Mouse (Mus musculus): Measurements from ENCODE around the gene Gm12166.

The Gm12166 gene

DNA sequence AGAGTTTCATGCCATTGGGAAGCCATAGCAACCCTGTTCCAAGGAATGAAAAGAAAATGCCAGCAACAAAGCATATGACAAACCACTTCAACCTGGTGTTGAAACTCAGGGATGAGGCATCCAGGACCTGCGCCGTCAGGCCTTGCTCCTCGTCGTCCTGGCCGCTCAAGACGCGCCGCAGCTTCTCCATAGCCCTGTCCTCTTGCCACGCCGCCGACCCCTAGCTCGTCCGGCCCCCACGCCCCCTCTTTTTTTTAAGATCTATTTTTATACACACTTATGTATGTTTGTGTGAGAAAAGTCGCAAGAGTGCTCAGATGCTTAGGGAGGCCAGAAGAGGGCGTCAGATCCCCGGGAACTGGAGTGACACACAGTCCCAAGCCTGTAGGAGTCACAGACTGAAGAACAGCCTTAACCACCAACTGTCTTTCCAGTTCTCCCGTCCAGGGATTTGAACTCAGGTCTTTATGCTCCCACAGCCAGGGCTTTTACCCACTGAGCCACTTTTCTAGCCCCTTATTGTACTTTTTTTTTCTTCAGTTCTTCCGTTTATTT is at the start of gene Gm12166:
Gene Gm12166 (minus strand): TSS at position 217 of the 555 bp plus-strand sequence.
- DNase-seq, result peak; percentile 94

DNA sequence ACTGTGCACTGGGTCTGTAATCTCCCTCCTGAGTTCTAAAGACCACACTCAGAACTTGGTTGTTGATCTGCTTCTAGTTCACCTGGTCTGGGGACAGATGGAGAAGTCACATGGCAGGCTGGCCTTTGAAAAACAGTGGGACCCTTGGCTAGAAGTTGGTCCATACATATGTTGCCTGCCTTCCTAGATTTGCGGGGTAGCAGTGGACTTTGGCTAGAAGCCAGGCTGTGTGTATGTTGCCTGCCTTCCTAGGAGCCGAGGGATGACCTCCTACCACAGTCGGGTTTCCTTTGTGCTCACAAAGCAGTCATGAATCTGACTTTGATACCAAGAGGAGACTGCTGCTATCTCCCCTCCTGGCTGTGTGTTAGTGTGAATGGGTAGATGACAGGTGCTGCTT is 44.9 kb upstream of the Gm12166 start:
- peak; percentile 88 for DNase-seq

DNA sequence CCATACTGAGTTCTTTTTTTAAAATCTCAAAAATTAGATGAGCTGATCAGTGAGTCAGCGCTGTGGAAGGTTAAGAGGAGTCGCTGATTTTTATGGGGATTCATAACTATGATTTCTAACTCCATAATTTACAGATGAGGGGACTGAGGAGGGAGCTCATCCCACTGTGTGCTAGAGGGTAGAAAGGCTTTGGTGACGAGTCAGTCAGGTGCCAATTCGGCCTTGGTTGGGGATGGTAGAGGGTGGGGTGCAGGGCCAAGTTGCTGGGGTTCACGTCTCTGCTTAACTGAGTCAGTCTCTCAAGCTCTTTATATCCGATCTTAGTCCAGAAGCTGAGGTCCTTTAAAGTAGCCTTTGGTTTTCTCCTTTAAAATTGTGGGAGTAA is 44.1 kb upstream of the Gm12166 start:
- DNase-seq, result peak; percentile 90

DNA sequence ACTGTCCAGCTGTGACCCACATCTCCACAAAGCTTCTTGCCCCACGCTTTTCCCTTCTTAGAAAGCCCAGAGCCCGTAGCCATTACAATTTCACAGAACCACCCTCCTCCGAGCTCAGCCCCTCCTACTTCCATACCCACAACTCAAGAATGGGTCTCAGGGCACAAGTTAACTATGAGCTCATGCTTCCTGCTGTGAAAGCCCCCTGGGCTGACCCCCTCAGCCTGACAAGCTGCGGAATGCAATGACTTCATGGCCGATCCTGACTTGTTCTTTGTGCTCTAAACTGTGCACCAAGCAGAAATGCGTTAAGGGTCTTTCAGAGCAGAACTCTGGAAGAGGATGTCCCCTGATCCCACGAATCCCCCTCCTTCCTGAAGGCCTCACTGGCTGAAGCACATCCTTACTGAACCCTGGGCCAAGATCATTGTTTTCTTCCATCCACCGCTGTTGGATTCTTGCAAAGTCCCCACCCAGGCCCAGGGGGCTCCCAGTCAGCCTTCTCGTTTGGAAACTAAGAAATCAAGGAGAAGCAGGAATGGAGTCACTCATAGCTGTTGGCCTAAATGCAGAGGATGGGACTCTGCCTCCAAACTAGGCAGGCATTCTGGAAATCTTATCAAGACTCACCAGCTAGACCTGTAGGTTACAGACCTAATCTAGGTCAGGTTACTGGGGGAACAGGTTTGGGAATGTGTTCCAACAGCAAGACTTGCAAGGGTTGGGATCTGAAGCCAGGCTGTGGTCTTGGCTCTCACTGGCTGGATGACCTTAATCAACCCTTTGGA is 43.5 kb upstream of the Gm12166 start:
- peak; percentile 95 for DNase-seq

DNA sequence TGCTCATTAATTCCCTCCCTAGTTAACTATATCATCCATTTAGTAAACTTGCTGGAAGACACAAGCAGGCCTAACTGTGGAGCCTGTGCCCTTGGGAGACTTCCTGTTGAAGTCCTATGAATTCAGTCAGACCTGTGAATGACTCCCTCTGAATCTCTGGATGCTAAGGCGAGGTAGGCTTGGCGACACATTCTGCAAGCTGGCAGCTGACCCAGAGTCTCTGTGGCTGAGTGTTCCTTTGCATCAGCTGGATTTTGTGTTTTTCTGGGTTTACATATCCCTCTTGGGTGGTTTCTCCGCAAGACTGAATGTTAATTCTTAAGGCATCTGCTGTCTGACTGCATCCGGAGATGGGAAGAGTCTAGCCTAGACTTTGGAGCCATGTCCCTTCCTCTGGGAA is 40.0 kb upstream of the Gm12166 start:
- peak; percentile 88 for DNase-seq

DNA sequence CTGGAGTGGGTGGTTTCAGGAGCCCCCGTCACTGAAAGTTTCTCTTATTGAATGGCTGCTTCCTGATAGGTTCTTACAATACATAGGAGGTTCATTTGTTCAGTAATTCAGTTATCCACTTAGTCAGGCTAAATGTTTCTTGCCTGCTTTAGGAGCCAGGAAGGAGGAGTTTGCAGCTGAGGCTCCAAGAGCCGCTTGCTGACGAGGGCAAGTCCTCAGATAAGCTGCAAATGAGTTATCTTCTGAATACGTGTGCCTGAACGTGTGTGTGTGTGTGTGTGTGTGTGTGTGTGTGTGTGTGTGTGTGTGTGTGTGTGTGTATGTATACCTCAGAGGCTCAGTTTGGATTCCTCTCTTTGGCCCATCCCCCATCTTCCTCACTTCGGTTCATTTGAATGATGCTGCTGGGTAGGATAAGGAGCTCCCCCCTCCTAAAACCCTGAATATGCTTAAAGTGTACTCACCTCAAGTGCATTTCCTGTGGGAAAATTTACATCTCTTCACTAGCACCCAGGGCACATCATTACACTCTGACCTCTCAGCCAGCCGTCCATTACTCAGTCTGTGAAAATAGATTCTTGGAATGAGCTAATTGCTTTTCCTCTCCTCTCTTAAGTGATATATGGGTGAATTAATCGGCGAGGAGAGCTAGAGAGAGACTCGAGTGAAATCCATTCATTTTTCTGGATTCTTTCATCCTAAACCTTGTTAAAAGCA is 39.0 kb upstream of the Gm12166 start:
- no peak for DNase-seq

DNA sequence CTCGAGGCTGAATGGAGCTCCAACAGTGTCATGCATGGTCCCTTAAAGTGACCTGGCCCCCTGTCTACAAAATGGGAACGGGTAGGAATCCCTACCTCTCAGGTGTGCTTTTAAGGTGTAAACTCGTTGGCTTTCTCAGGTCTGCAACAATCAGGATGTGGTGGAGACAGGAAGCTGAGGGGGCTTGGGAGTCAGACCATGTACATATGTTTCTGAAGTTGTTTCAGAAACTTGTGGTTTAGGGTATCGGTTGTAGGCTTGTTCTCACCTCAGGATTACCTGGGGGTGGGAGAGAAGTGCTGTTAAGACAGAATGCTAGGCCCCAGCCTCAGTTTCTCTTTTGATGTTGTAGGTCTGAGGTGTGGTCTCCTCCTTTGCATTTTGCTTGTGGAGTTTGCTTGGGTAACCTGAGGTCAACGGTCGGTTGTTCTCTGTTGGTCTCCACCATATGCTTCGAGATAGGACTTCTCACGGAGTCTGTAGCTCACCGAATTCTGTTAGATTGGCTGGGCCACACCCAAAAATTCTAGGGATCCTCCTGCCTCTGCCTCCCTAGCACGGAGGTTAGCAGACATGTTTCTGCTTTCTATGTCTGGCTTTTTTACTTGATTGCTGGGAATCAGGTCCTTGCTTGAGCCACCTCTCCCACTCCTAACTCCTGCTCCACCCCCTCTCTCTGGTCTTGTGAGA is 38.1 kb upstream of the Gm12166 start:
- DNase-seq, result no peak

DNA sequence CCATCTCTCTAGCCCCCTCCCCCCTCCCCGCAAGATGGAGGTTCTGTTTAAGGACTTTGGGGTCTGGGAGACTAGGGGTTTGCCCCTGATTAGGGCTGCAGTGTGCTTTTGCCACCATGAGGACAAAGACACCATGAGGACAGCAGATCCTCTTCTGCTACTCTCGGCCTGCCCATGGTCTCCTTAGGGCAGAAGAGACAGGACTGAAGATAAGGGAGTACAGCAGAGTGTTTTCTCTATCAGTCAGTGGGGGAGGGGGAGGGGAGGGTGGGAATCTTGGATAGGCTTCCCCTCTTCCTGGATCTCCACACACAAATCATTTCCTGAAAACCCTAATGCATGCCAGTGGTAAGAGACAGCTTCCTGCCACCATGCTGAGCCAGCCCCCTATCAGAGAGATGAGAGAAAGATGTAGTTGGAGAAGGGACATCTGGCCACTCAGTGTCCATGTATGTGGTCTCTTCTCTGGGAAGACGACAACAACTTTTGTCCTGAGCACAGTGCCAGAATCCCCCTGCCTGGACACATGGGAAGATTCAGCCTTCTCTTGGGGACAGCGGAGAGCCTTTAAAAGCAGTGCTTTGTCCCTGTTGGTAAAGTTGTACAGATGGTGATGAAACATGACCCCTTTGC is 37.1 kb upstream of the Gm12166 start:
- peak; percentile 91 for DNase-seq

DNA sequence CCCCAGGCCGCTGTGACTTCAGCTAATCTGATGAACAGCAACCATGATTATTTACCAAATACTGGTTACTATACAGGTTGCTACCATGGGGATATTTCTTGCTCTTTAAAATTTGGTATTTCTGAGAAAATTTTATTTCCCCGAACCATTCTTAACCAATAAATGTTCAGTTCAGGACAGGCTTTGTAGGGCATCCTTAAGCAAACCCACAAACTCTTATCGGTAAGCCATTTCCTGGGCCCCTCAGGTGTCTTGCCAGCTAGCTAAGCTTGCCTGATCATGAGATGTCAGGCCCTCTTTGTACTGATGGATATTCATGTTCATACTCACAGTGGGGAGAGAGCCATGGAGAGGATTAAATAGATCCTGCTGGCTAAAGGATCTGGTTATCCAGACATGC is 34.3 kb upstream of the Gm12166 start:
- DNase-seq, result no peak

DNA sequence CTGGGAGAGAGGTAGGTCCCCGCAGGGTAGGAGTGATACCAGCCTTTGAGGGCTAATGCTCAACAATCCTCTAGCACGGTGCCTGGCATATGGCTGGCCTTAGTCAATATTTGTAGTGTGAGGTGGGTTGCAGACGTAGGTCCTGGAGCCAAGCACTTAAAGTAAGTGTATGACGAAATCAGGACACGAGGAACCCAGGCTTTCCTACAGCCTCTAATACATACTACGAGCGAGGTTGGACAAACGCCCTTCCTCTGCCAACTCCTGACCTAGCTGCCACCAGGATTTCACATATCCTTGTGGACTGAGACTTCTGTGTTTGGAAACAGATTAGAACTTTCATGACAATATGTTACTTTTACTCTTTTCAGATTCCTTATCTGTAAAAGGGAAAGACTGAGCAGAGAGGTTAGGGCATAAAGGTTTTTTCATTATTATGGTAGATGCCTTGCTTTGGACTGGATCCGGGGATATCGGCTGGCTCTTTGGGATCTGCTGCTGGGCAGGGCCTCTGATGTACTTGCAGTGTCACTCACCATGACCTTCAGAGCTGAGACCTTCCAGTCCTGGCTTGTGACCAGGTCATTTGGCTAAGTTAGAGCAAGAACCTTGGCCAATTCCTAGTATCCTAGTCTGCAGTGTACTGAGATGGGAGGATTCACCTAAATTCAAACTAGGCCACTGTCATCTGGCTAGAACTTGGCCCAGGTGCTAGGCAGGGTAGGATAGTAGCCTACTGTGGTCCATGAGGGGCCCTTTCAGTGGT is 33.5 kb upstream of the Gm12166 start:
- DNase-seq, result peak; percentile 93

DNA sequence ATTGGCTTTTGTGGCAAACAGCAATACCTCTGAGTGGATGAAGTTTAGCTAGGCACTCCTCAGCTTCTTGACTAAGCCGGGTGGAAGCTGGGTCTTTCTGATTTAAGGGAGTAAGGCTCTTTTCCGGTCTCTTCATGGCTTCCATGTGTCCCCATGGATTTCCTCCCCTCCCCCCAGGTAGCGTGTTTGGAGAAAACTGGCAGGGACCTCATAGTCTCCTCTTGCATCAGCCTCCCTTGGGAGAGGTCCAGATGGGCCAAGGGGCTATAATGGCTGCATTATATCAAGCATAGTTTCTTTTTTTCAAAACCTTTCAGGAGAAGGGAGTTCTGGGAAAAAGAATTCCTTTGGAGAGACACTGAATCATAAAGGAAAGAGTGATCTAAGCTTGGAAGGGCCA is 32.4 kb upstream of the Gm12166 start:
- peak; percentile 95 for DNase-seq

DNA sequence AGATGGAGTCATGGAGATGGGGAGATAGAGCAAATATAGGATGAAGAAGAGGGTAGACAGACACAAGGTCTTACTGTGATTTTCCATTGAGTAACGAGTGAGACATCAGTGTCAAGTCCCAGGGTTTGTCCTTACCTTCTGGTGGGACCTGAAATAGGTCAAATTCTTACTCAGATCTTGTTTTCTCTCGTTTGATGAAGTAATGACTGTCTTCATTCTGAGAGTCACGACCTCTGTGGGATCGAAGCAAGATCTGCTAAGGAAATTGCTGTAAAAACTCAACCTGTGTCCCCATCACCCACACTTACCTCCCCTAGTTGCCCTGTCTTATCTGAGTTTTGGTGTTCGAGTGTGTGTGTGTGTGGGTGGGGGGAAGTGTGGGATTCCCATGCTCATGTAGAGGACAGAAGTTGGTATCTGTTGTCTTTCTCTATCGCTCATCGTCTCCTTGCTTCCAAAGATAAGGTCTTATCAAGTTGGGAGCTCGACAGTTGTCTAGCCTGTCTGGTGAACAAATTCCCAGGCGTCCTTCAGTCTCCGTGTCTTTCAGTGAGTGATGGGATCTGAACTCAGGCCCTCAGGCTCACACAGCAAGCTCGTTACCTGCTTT is 31.8 kb upstream of the Gm12166 start:
- no peak for DNase-seq

DNA sequence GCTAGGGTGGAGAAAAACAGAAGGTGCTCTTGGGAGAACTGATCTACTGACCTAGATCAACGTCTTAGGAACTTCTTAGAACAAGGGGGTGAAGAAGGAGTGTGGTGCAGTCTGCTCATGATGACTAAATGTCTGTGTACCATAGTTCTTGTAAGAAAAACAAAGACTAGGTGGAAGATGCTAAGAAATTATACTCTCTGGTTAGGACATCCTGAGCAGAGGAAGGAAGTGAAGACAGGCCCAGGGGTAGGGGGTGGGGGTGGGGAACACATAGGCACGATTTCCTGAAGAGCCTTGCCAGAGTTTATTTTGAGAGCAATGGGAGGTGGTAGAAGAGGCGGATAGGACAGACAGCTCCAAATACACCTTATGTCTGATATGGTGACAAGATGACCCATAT is 31.3 kb upstream of the Gm12166 start:
- DNase-seq, result no peak

DNA sequence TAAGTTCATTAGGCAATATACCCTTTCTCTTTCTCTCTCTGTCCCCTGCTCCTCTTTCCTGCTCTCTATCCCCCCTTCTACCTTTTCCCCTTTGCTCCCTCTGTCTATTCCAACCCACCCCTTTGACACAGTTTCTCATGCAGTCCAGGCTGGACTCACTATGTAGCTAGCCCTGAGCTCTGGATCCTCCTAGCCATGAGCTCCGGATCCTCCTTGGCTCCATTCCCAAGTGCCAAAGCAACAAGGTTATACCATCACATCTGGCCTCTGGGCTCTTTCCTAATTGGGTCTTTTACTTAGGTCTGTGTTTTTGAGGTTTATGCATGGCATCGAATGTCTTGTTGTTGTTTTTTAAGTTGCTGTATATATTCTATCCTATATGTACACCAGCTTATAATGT is 29.0 kb upstream of the Gm12166 start:
- no peak for DNase-seq

DNA sequence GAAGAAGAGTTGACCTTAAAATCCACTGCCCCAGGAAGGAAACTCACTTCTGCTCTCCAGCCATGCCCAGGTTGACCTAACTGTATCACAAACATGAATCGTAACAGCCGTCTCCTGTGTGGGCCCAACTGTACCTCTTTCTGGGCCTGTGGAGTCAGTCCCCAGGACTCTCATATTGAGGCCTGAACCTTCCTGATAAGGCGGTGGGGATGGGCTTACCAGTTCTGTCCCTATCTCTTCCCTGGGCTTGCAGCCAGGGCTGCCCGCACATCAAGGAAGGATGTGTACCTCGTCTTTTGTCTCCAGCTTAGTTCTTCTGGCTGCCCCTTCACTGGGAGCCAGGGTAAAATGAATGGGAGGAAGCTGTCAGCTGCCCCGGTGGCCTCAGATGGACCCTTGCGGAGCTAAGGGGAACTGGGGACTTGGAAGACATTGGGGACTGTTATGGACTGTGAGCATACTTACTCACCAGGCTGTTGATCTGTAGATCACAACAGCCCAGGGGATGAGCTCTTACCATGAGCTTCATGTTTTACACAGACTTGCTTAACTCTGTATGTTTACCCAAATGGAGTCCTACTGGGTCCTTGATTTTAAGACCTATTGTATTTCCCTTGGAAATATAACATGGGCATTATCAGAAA is 25.7 kb upstream of the Gm12166 start:
- DNase-seq, result peak; percentile 93

DNA sequence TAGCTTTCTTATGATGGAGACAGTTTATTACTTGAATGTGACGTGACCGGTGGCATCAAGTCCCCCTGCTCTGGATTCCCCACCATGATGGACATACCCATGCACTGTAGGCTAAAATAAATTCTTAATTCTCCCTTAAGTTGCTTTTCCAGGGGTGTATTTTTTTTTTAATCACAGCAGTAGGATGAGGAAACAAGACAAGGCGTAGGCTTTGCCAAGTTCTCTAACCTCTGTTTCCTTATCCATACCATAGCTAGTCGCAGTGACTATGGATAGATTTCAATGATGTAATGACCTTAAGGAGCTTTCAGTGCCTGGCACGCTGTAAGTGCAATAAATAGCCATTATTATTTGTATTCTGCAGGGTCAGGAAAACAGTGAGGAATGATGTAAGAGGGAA is 25.2 kb upstream of the Gm12166 start:
- DNase-seq, result peak; percentile 87

DNA sequence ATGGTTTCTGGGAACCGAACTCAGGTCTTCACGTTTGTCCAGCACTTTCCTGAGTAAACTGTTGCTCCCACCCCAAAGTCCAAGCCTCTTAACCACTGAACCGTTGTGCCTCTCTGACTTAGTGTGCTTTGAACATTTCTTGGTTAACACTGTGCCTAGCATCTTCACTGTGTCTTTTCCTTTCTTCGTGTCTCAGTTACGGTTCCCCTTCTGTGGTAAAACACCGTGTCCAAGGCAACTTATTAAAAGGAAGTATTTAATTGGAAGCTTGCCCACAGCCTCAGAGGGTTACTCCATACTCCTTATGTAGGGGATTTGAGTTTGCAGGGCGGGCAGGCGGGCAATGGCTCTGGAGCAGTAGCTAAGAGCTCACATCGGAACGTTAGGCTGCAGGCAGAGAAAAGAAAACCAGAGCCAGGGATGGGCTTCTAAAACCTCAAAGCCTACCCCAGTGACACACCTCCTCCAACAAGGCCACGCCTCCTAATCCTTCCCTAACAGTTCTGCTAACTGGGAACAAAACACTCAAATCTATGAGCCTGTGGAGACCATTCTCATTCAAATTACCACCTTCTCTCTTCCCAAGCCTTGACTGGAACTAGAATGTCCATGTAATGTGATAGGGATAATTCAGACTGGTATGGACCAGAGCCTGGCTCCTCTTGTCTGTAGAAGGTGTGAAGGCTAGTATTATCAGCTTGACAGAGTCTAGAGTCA is 24.5 kb upstream of the Gm12166 start:
- DNase-seq, result peak; percentile 93

DNA sequence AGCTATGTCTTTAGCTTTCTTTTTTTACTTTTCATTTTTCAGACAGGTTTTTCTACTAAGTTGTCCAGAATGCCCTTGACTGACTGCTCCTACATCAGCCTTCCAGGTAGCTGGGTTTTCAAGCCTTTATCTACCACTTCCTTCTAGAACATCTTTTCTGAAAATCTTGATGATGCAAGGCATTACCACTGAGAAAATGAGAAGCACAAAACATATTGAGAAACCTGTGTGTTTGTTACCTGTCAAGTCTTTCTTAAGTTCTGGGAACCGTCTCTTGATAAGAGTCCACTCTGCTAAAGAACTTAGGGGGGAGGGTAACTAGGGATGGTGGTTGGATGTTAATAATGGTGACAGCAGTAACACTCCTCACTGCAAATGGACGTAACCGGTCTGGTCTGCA is 23.4 kb upstream of the Gm12166 start:
- DNase-seq, result no peak

DNA sequence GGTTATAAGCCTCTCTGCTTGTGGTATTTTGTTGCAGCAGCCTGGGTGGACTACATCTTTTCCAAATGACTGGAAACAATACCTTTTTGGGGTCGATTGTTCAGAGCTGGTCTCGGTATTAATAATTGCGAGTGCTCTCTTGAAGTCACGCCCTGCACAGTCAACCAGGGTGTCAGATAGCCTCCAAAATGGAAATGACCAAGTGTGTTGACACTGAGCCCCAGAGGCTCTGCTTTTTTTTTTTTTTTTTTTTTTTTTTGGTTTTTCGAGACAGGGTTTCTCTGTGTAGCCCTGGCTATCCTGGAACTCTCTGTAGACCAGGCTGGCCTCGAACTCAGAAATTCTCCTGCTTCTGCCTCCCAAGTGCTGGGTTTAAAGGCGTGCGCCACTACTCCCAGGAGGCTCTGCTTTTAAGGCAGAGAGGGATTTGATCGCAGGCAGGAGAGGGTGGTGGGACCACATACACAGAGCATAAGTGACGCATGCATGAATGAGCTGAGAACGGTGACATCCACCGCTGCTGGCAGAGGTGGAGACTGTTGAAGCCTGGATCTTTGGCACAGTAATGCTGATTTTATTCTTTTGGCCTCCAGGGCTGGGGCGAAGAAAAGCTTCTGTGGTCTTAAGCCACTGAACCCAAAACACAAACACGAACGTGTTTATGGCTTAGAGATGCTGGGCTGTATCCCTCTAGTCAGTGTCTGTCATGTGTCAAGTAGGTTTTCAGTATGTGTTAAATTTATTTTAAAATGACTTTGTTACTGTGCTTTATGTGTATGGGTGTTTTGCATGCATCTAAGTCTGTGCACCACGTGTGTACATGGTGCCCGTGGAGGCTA is 21.9 kb upstream of the Gm12166 start:
- DNase-seq, result peak; percentile 89
